Mouse (Mus musculus) adrenal gland, postnatal 25 days (tissue): ENCODE data around the gene Vmn2r79. TPM values are rescaled to one million over a fixed set of nuclear protein-coding genes. Genes with fewer than 3 reads are reported as not detected.
"Not testable (repeated sequence)": the region's sequence is repeated elsewhere in the genome, so short reads cannot be mapped to it uniquely, and the experiment has no call there.

Experiments used
- DNase-seq: peaks from one replicate; pipeline ENCODE4 v3.0.0; 2021; ENCODE audit warnings: mixed read lengths
- long read RNA-seq: library from polyadenylated mRNA; stranded (forward); transcript quantifications from one replicate; pipeline ENCODE4 v2.0.0, GENCODE M21; 2021
- total RNA-seq: library from RNA; stranded (reverse); gene quantifications from 2 replicates; pipeline ENCODE4 v1.2.3, GENCODE M21; 2021

Vmn2r79 gene
- total RNA-seq, result 0.03 TPM in 1 of 2 replicates, not detected in the other
- long read RNA-seq, result 0 reads

DNA sequence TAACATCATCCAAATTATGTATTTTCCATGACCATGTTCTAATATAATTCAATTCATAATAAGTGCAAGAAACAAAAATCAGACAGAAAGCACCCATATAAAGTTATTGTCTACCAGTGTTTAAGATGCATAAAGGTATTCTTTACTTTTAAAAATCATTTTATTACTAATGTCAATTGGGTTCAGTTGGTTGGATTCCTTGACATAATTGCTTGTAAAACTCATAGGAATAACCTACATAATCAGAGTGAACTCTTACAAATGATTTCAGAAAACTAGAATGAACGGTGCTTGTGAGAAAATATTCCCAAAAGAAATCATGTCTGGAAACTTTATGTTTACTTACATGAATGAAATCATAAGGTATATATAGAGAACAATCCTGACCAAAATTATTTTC, at the start of gene Vmn2r79:
TSS of gene Vmn2r79 (plus strand) at position 301 of the 400 bp plus-strand sequence.
- DNase-seq, result not testable (repeated sequence)

- no peak for DNase-seq
These were observed 1.2 kb upstream of the Vmn2r79 start for GRCm38 (mm10) chr7:86994700-86995099.

DNA sequence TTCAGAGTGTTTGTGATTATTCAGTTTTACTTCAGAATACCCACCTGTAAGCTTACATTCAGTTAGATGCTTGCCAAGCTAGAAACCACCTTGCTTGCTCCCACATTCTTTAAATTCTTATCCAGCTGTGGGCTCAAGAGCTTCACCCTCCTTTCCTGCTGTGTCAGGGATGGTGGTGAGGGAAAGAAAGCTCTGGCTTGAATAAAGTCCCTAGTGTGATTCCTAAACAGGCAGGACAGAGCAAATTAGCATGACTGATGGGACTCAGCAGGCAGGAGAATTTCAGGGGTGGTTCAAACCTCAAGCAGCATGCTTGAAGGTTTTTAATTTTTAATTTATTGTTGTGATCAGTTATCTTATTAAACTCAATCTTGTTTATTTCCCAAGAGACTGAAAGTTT, 30.6 kb downstream of the Vmn2r79 start:
- DNase-seq, result not testable (repeated sequence)

DNA sequence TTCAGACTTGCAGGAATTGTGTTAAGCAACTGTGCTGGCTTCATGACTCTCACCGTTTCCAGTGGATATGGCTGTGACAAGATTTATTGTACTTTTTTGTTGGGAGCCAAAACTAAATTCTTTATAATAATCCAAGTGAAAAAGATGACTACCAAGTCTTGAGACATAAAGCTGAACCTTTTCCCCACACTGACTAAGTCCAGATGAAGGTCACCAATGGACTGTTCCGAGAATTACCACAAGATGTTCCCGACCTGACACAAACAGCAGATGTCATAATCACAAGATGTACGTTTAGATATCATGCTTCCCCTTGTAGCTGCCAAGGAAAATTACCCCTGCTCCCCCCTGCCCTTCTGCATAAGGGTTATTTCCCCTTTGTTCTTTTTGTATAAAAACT, 67.7 kb downstream of the Vmn2r79 start:
- no peak for DNase-seq

Other genes starting within 250 kb of the Vmn2r79 start
- gene Folh1, start 220.2 kb upstream of the Vmn2r79 start, total RNA-seq, result 0.38 and 0.64 TPM in 2 replicates
- not detected in 2 replicates for gene Vmn2r77, start 201.1 kb upstream of the Vmn2r79 start, total RNA-seq
- gene Vmn2r78, start 81.0 kb upstream of the Vmn2r79 start, total RNA-seq, result not detected in 2 replicates
- 1.4 and 2.6 TPM in 2 replicates for gene Nox4, start 250.0 kb downstream of the Vmn2r79 start, total RNA-seq